34 mouse cellular contexts compared by ENCODE assay signal in genomic region chr3:121685985-121686384, GRCm38 (mm10). TPM values are rescaled to one million over a fixed set of nuclear protein-coding genes. Genes with fewer than 3 reads are reported as not detected.
"Had no signal": no experiment of that assay in that cellular context is flagged by ENCODE, and none has a peak within 500 bp of the region (broad histone marks: within the 10 kb centered on the region; RNA-seq: fewer than 3 reads in every experiment).

No protein-coding gene starts in this region.

- DNase-seq: gastrocnemius, adult 2 months; gastrocnemius, postnatal 10 days; gastrocnemius, postnatal 25 days; heart, postnatal 4 days; liver; liver, embryonic 13.5 days; liver, postnatal 0 days had no signal

- H3K9me3 ChIP-seq: heart, embryonic 13.5 days; heart, embryonic 15.5 days; hindbrain, embryonic 10.5 days; hindbrain, embryonic 12.5 days; intestine, embryonic 15.5 days; limb, embryonic 10.5 days; limb, embryonic 12.5 days; liver, embryonic 13.5 days; liver, embryonic 15.5 days had no signal

- H3K36me3 ChIP-seq: heart, embryonic 13.5 days; heart, embryonic 15.5 days; hindbrain, embryonic 10.5 days; hindbrain, embryonic 12.5 days; intestine, embryonic 15.5 days; limb, embryonic 10.5 days; limb, embryonic 12.5 days; liver, embryonic 13.5 days; liver, embryonic 15.5 days had no signal

- H3K4me2 ChIP-seq: heart, embryonic 11.5 days; heart, embryonic 13.5 days; heart, embryonic 15.5 days; hindbrain, embryonic 12.5 days; hindbrain, embryonic 14.5 days; intestine, embryonic 15.5 days; limb, embryonic 12.5 days; liver, embryonic 11.5 days; liver, embryonic 13.5 days; liver, embryonic 15.5 days had no signal

- H3K9ac ChIP-seq: heart, embryonic 13.5 days; heart, embryonic 15.5 days; hindbrain, embryonic 12.5 days; hindbrain, embryonic 14.5 days; intestine, embryonic 15.5 days; limb, embryonic 12.5 days; liver, embryonic 13.5 days; liver, embryonic 15.5 days; liver, postnatal 0 days had no signal

- H3K4me1 ChIP-seq: hindbrain, embryonic 10.5 days; hindbrain, embryonic 12.5 days had no signal

- ATAC-seq: inflammation-experienced regulatory T-cells, adult 6 months; liver, postnatal 0 days had no signal

- H3K27ac ChIP-seq: gastrocnemius, adult 2 months; heart, adult 2 months; heart, embryonic 13.5 days; heart, embryonic 15.5 days; hindbrain, embryonic 10.5 days; hindbrain, embryonic 12.5 days; hindbrain, embryonic 14.5 days; intestine, embryonic 15.5 days; left cerebral cortex, adult 2 months; limb, embryonic 10.5 days; limb, embryonic 12.5 days; liver, embryonic 13.5 days; liver, embryonic 15.5 days had no signal

- H3K27me3 ChIP-seq: heart, embryonic 13.5 days; heart, embryonic 15.5 days; hindbrain, embryonic 12.5 days; intestine, embryonic 15.5 days; liver, embryonic 13.5 days; liver, embryonic 15.5 days had no signal

- H3K4me3 ChIP-seq: gastrocnemius, adult 2 months; heart, adult 2 months; heart, embryonic 13.5 days; heart, embryonic 15.5 days; hindbrain, embryonic 10.5 days; hindbrain, embryonic 12.5 days; intestine, embryonic 15.5 days; left cerebral cortex, adult 2 months; limb, embryonic 10.5 days; limb, embryonic 12.5 days; liver, embryonic 13.5 days; liver, embryonic 15.5 days had no signal

RNA-seq across cellular contexts. Expression of gene 4930432M17Rik, which starts 15.4 kb away (rescaled TPM):
- total RNA-seq: gastrocnemius, adult 2 months; gastrocnemius, postnatal 10 days; gastrocnemius, postnatal 25 days; gastrocnemius, postnatal 4 days; granulocyte monocyte progenitor cell, adult 5-6 weeks; heart, adult 2 months; heart, postnatal 25 days; heart, postnatal 4 days; layer of hippocampus, adult 8-10 months; layer of hippocampus, postnatal 25 days; left cerebral cortex, adult 2 months; left cerebral cortex, postnatal 10 days; left cerebral cortex, postnatal 25 days had no signal
- polyA plus RNA-seq: heart, adult 2 months; heart, embryonic 11.5 days; heart, embryonic 13.5 days; heart, embryonic 15.5 days; heart, postnatal 0 days; hindbrain, embryonic 10.5 days; hindbrain, embryonic 12.5 days; hindbrain, embryonic 14.5 days; hindbrain, embryonic 16.5 days; inflammation-experienced regulatory T-cells, adult 6 months; intestine, embryonic 15.5 days; intestine, postnatal 0 days; kidney, embryonic 14.5 days; kidney, embryonic 16.5 days; limb, embryonic 10.5 days; limb, embryonic 12.5 days; limb, embryonic 14.5 days; liver, embryonic 11.5 days; liver, embryonic 13.5 days; liver, embryonic 15.5 days; liver, postnatal 0 days had no signal
